Mouse (Mus musculus) erythroblast, embryonic 14.5 days (primary cell): ENCODE data around the gene Fstl4.

Source experiments
- GATA1 ChIP-seq: IDR thresholded peaks from 2 replicates; pipeline ENCODE4 v1.6.1; 2012; ENCODE audit warnings: low read length, inconsistent platforms, mixed read lengths
- TAL1 ChIP-seq: IDR thresholded peaks from 3 replicates; pipeline ENCODE4 v1.6.1; 2012; ENCODE audit warnings: low read length, inconsistent platforms, mixed read lengths

DNA sequence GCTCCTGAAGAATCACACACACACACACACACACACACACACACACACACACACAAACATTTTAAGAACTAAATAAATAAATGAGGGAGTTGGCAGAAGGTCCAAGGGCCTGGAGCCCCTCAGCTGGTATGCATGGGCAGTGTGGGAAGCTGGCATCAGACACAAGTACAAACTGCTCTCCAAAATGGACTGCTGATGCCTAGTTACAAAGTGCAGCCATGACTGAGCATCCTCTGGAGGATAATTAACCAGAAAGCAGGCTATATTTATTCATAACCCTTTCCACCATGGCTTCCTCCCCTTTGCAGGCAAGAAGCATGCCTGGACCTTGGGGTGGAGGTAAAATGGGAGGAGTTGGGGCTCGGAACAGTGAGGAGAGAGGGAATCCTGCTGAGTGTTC lies 356.8 kb downstream of the Fstl4 start:
- TF ChIP-seq GATA1 (no peak), TAL1 (no peak)
